Mouse (Mus musculus) CH12.LX (cell line): ENCODE measurements at regions not wholly inside any gene's neighbourhood (a gene's known extent, or its start where the extent isn't known, plus 50 kb on each side); places are given as distances from the start of the nearest gene placed in this dataset.

ENCODE experiments used
- DNase-seq: peaks from one replicate; pipeline ENCODE4 v3.0.0-alpha.2; 2013; ENCODE audit errors: extremely low read depth
- H3K27ac ChIP-seq: 2 replicates; pipeline ENCODE4 v1.5.1; 2012; ENCODE audit warnings: low read depth, mild to moderate bottlenecking, control low read depth, moderate library complexity; ENCODE audit not compliant: insufficient read depth
- H3K27me3 ChIP-seq: replicated peaks from 2 replicates; pipeline ENCODE3; 2012; ENCODE audit warnings: inconsistent platforms
- H3K36me3 ChIP-seq, 2 experiments: replicated peaks in 1 of 2; 2 replicates each; pipeline versions ENCODE3 to v1.6.1; 2012; ENCODE audit warnings: inconsistent platforms in 1 of 2, low read length in 1 of 2, mild to moderate bottlenecking in 1 of 2, mixed read lengths in 1 of 2, moderate library complexity in 1 of 2; ENCODE audit not compliant: control insufficient read depth in 1 of 2, insufficient read depth in 1 of 2
- H3K4me1 ChIP-seq, 2 experiments: 2 replicates each; pipeline ENCODE4 v1.6.1; 2012; ENCODE audit warnings: inconsistent platforms in 1 of 2, moderate library complexity in 1 of 2; ENCODE audit not compliant: insufficient read depth in 2 of 2, control insufficient read depth in 1 of 2
- H3K4me2 ChIP-seq: 2 replicates; pipeline ENCODE4 v1.6.1; 2012; ENCODE audit warnings: low read depth, mild to moderate bottlenecking, control low read depth; ENCODE audit not compliant: poor library complexity, insufficient read depth, severe bottlenecking
- H3K4me3 ChIP-seq, 3 experiments: fragments of 150-350 bp in 1 of 3; sonication (generic) in 1 of 3; replicated peaks in 1 of 3; 2 replicates each; pipeline versions ENCODE3 to v1.5.1; 2011 to 2012; ENCODE audit warnings: low read depth in 2 of 3, low read length in 2 of 3, mild to moderate bottlenecking in 2 of 3, moderate library complexity in 2 of 3, control low read depth in 1 of 3, improper control_type of control experiment in 1 of 3, inconsistent platforms in 1 of 3, mixed read lengths in 1 of 3; ENCODE audit not compliant: poor library complexity in 1 of 3
- H3K79me2 ChIP-seq: replicated peaks from 2 replicates; pipeline ENCODE4 v1.6.1; 2012; ENCODE audit warnings: mild to moderate bottlenecking, moderate library complexity; ENCODE audit not compliant: control insufficient read depth, poor library complexity, insufficient read depth, severe bottlenecking; ENCODE audit errors: extremely low read depth
- H3K9ac ChIP-seq: 2 replicates; pipeline ENCODE4 v1.6.1; 2012; ENCODE audit warnings: low read depth, mild to moderate bottlenecking, control low read depth, moderate library complexity; ENCODE audit not compliant: insufficient read depth
- H3K9me3 ChIP-seq: replicated peaks from 2 replicates; pipeline ENCODE3; 2012; ENCODE audit warnings: low read length, inconsistent platforms, mixed read lengths
- BHLHE40 ChIP-seq: IDR thresholded peaks from 2 replicates; pipeline ENCODE4 v1.6.1; 2011; ENCODE audit warnings: mild to moderate bottlenecking, low read depth, low read length, improper control_type of control experiment
- CTCF ChIP-seq, 2 experiments: IDR thresholded peaks in 1 of 2; conservative IDR thresholded peaks in 1 of 2; 2 replicates each; pipeline ENCODE4 v1.5.1; 2011 to 2012; ENCODE audit warnings: low read depth in 2 of 2, low read length in 2 of 2, improper control_type of control experiment in 1 of 2, inconsistent platforms in 1 of 2, mild to moderate bottlenecking in 1 of 2, moderate library complexity in 1 of 2
- E2F4 ChIP-seq: IDR thresholded peaks from 2 replicates; pipeline ENCODE4 v1.6.1; 2011; ENCODE audit warnings: low read depth, low read length, improper control_type of control experiment; ENCODE audit not compliant: insufficient replicate concordance
- IRF4 ChIP-seq: IDR thresholded peaks from 2 replicates; pipeline ENCODE4 v1.6.1; 2014; ENCODE audit warnings: low read depth, mild to moderate bottlenecking, inconsistent platforms, low read length, improper control_type of control experiment
- PAX5 ChIP-seq: IDR thresholded peaks from 2 replicates; pipeline ENCODE4 v1.6.1; 2012; ENCODE audit warnings: low read length, inconsistent platforms, mixed read lengths
- POLR2A ChIP-seq: IDR thresholded peaks from 2 replicates; pipeline ENCODE4 v1.6.1; 2011; ENCODE audit warnings: low read depth, mild to moderate bottlenecking, improper control_type of control experiment, low read length
- RAD21 ChIP-seq: IDR thresholded peaks from 2 replicates; pipeline ENCODE4 v1.6.1; 2011; ENCODE audit warnings: low read depth, mild to moderate bottlenecking, low read length, improper control_type of control experiment, moderate library complexity
- SMC3 ChIP-seq: IDR thresholded peaks from 2 replicates; pipeline ENCODE4 v1.6.1; 2011; ENCODE audit warnings: low read depth, low read length, improper control_type of control experiment
- USF1 ChIP-seq: IDR thresholded peaks from 2 replicates; pipeline ENCODE4 v1.6.1; 2014; ENCODE audit warnings: low read depth, mild to moderate bottlenecking, inconsistent platforms, low read length, improper control_type of control experiment
- USF2 ChIP-seq: conservative IDR thresholded peaks from 2 replicates; pipeline ENCODE4 v1.6.1; 2011; ENCODE audit warnings: low read depth, low read length, improper control_type of control experiment
- ZNF384 ChIP-seq: IDR thresholded peaks from 2 replicates; pipeline ENCODE4 v1.6.1; 2012; ENCODE audit warnings: low read depth, low read length, improper control_type of control experiment, inconsistent platforms
- dilution Hi-C: fragments of 300-500 bp; cut with MboI; formaldehyde crosslinking; loops from 2 replicates; pipeline ENCODE4 v1.14.3; 2020; ENCODE audit warnings: low sequenced_read_pairs; ENCODE audit not compliant: extremely low pct_unique_long_range_greater_than_20kb, extremely low pct_ligation_motif_present
- in situ Hi-C: fragments of 300-500 bp; cut with MboI; formaldehyde crosslinking; loops from 3 replicates; pipeline ENCODE4 v1.14.3; 2019; ENCODE audit warnings: low sequenced_read_pairs, low pct_ligation_motif_present, low pct_unique_long_range_greater_than_20kb, mixed read lengths

- Histone ChIP-seq H3K9me3 (no peaks in the 10 kb centered on the region), H3K4me2 (no peak overlapping the region), H3K27ac (no peak overlapping the region), H3K4me1 (peaks cover 0 to 31% of the 10 kb centered on the region in 2 experiments; a peak in 2 of 4 replicates), H3K27me3 (no peaks in the 10 kb centered on the region), H3K36me3 (no peaks in the 10 kb centered on the region), H3K4me3 (no peak overlapping the region)
- TF ChIP-seq PAX5 (no peak), IRF4 (no peak), SMC3 (no peak), USF2 (no peak), USF1 (no peak), BHLHE40 (no peak), ZNF384 (no peak), POLR2A (no peak), RAD21 (no peak), CTCF (conservative IDR thresholded peaks at IDR 0.05 in 1 of 2, IDR thresholded peaks at IDR 0.05 in 1 of 2; ENCODE audit: low read depth in 2 of 2, low read length in 2 of 2) (no peak), E2F4 (no peak)
- TF ChIP-seq, all 38 proteins: peak for 0
- in situ Hi-C loops (no loop called here), dilution Hi-C loops (no loop called here)
- no peak for DNase-seq
- H3K79me2 ChIP-seq, result no peaks in the 10 kb centered on the region
- no peak overlapping the region for H3K9ac ChIP-seq
Observed at GRCm38 (mm10) chr14:78798478-78798877, 50.4 kb upstream of the Vwa8 start.
